Mouse (Mus musculus): ENCODE data around the gene A030003K21Rik.

- no peak for TF ChIP-seq CTCF (IDR thresholded peaks at IDR 0.05; ENCODE audit: control insufficient read depth, insufficient read depth, insufficient read length)
- no peak for TF ChIP-seq USF1 (IDR thresholded peaks at IDR 0.05; ENCODE audit: low read depth)
These were observed 4.5 kb downstream of the A030003K21Rik start for GRCm38 (mm10) chr1:82938666-82939065.
